Mouse (Mus musculus) heart, embryonic 11.5 days (tissue): ENCODE results near the gene Bnc2. TPM values are rescaled to one million over a fixed set of nuclear protein-coding genes. Genes with fewer than 3 reads are reported as not detected.

Experiments
- ATAC-seq: fragments of 200-750 bp; cut with Nextera tagmentation; replicated peaks from 2 replicates; pipeline ENCODE4 v1.8.0; 2017; ENCODE audit warnings: moderate library complexity; ENCODE audit not compliant: insufficient number of reproducible peaks, low FRiP score, low TSS enrichment
- H3K27ac ChIP-seq: fragments of 300-500 bp; sonication (generic); 2 replicates; pipeline ENCODE4 v1.5.1; 2014; ENCODE audit warnings: mild to moderate bottlenecking, low read depth, low read length
- H3K27me3 ChIP-seq: fragments of 300-500 bp; sonication (generic); 2 replicates; pipeline ENCODE4 v1.6.1; 2014; ENCODE audit warnings: mild to moderate bottlenecking, low read length, mixed read lengths; ENCODE audit not compliant: control insufficient read depth, insufficient read depth
- H3K36me3 ChIP-seq: fragments of 300-500 bp; sonication (generic); 2 replicates; pipeline ENCODE4 v1.6.1; 2014; ENCODE audit warnings: mild to moderate bottlenecking, low read length, moderate library complexity, mixed read lengths; ENCODE audit not compliant: control insufficient read depth, insufficient read depth
- H3K4me1 ChIP-seq: fragments of 300-500 bp; sonication (generic); 2 replicates; pipeline ENCODE4 v1.6.1; 2014; ENCODE audit warnings: low read length; ENCODE audit not compliant: control insufficient read depth, insufficient read depth
- H3K4me2 ChIP-seq: fragments of 300-500 bp; sonication (generic); 2 replicates; pipeline ENCODE4 v1.6.1; 2014; ENCODE audit warnings: mild to moderate bottlenecking, moderate library complexity
- H3K4me3 ChIP-seq: fragments of 300-500 bp; sonication (generic); 2 replicates; pipeline ENCODE4 v1.5.1; 2014; ENCODE audit warnings: low read depth, low read length
- H3K9ac ChIP-seq: fragments of 300-500 bp; sonication (generic); 2 replicates; pipeline ENCODE4 v1.6.1; 2014; ENCODE audit warnings: mild to moderate bottlenecking, low read depth, low read length, moderate library complexity
- H3K9me3 ChIP-seq: fragments of 300-500 bp; sonication (generic); replicated peaks from 2 replicates; pipeline ENCODE4 v1.6.1; 2016; ENCODE audit warnings: low read length; ENCODE audit not compliant: control insufficient read depth
- WGBS: fragments of 180-500 bp; shearing (Covaris S2); extraction: QIAGEN DNeasy Blood & Tissue Kit; methylation state at CpG from one replicate; pipeline ENCODE4 v1.1.7; 2014; ENCODE audit not compliant: insufficient replicate concordance; 5-methylcytosine and 5-hydroxymethylcytosine counted together
- polyA plus RNA-seq: library from polyadenylated mRNA; unstranded; fragments of >200 nt; fragmentation: Nextera tagmentation; extraction: Ambion mirVana; gene quantifications from 2 replicates; pipeline ENCODE4 v1.2.1, GENCODE M21; 2014

Bnc2 gene
- polyA plus RNA-seq, 1 experiment from 2014 or later = 2.9 TPM

DNA sequence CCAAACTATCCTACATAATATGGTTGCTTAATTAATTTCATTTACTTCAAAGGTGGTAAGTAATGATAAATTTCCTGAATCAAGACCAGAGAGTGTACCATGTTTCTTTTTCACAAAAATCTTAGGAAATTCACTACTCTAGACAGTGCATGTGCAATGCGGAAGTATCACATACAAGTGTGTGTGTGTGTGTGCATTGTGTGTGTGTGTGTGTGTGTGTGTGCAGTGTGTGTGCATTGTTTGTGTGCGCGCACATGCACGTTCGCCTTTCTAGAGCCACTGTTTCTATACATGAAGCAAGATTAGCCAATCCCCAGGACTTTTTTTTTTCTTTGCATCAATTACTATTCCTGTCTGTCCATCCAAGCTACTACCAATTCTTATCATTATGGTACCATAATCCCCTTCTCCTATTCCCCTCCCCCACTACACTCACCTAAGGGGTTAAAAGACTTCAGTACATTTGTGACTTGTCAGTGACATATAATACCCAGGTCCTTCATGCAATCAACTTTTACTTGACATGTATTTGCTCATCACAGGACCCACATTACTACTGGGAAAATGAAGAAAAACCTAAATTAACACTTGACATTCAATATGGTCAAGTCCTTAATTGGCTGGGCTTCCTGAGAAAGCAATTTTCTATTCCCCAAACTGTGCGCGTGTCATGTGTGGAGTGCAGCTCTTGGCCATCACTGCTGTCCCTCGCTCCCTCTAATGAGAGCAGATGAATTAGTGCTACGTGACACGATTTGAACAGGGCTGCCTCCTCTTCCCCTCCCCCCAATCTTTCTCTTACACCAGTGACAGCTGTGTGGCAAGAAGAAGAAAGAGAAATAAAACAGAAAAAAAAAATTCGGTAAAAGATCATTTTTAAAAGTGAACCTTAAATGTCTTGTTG is 145.9 kb downstream of the Bnc2 start:
- Histone ChIP-seq H3K27ac (no peak overlapping the region), H3K4me2 (no peak overlapping the region), H3K9me3 (no peaks in the 10 kb centered on the region), H3K4me1 (no peaks in the 10 kb centered on the region), H3K9ac (no peak overlapping the region), H3K27me3 (no peaks in the 10 kb centered on the region), H3K36me3 (no peaks in the 10 kb centered on the region), H3K4me3 (no peak overlapping the region)
- 84% methylated on average over 11 of the region's 11 CpGs for WGBS
- no peak for ATAC-seq

DNA sequence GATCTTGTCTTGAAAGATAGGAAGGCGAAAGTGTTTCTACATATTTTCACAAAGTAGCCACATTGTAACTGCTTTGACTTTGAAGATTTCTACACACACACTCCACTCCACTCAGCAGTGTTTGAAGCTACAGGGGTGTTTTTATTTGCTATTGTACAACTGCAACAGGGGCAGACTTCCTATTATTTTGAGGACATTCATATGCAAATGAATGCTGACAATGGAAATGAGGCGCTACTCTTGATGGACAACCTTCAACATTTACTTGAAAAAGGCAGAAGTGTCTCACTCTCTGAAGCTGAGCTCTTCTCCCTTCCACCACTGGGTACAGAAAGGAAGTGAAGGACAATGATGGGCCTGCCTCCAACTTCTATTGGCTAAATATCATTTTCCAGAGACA is 146.7 kb downstream of the Bnc2 start:
- no peak for ATAC-seq
- Histone ChIP-seq H3K27me3 (no peaks in the 10 kb centered on the region), H3K4me1 (no peaks in the 10 kb centered on the region), H3K9me3 (no peaks in the 10 kb centered on the region), H3K4me3 (no peak overlapping the region), H3K9ac (no peak overlapping the region), H3K27ac (no peak overlapping the region), H3K4me2 (no peak overlapping the region), H3K36me3 (no peaks in the 10 kb centered on the region)
- 70% methylated on average over 2 of the region's 2 CpGs for WGBS

DNA sequence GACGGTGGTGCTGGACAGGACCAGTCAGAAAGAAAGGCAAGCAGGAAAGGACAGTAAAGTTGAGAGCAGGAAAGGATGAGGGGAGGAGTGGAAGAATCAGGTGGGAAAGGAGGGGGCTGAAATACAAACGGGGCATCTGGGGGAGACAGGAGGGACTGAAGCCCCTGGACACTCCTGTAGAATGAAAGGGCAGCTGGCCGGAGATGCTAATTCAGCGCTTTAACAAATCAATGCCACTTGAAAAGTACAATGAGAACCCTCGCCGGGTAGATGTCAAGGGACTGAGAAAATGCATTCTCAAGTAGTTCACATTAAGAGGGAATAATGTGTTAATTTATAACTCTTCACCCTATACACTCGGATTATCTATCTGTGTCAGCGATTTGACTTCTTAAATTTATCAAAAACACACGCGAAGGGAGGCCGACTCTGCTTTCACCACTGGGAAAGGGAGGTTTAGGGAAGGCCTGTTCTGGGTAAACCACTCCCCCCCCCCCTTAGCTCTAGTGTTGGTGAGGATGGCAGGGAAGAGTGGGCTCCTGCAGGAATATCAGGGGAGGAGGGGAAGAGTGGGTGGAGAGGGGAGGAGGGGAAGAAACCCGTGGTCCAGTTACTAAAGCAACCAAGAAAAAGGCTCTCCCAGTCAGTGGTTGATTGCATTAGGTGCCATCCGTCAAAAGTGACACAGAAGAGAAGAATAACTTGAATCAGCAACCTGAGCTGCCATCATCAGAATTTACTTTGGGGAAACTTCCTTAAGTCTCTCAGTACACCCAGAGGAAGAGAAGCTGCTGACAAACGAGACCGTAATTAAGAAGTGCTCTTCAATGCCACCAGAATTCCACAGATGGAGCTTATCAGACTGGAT is 147.8 kb downstream of the Bnc2 start:
- no peak overlapping the region for H3K9ac ChIP-seq
- H3K9me3 ChIP-seq = no peaks in the 10 kb centered on the region
- ATAC-seq = no peak
- WGBS = 19% methylated on average over 15 of the region's 15 CpGs
- H3K4me1 ChIP-seq = 0 out of 2 replicates have a peak, but pooled peaks cover 2% of the 10 kb centered on the region
- no peaks in the 10 kb centered on the region for H3K36me3 ChIP-seq
- H3K4me3 ChIP-seq = no peak overlapping the region
- no peaks in the 10 kb centered on the region for H3K27me3 ChIP-seq
- no peak overlapping the region for H3K27ac ChIP-seq
- H3K4me2 ChIP-seq = no peak overlapping the region

DNA sequence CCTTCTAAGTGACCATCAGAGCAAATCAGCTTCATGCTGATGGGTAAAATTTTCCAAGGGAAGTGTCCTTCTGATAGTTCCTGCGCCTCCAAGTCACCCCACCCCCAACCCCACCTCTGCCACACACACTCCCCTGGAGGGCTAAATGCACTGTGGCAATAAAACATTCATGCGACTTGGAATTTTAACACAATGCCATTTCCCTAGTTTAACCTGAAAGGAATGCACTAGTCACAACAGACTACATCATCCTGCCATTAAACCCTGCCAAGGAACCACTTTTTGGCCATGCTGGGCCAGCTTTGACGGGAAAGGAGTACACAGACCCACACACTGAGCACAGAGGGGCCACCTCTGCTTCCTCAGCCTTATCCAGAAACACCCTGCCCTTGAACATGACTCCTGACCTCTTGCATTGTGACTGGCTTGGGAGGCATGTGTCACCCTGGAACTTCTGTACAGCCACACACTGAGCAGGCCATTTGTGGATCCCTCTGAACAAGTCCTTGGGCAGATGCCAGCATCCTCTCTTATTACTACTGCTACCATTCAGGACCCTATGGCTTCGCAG is 151.3 kb downstream of the Bnc2 start:
- Histone ChIP-seq H3K36me3 (no peaks in the 10 kb centered on the region), H3K9me3 (no peaks in the 10 kb centered on the region), H3K9ac (no peak overlapping the region), H3K27ac (0 out of 2 replicates have a peak overlapping the region, but pooled peaks have one; percentile 6), H3K4me2 (no peak overlapping the region), H3K4me1 (0 out of 2 replicates have a peak, but pooled peaks cover 2% of the 10 kb centered on the region), H3K4me3 (no peak overlapping the region), H3K27me3 (no peaks in the 10 kb centered on the region)
- ATAC-seq = no peak
- 40% methylated on average over 4 of the region's 4 CpGs for WGBS

DNA sequence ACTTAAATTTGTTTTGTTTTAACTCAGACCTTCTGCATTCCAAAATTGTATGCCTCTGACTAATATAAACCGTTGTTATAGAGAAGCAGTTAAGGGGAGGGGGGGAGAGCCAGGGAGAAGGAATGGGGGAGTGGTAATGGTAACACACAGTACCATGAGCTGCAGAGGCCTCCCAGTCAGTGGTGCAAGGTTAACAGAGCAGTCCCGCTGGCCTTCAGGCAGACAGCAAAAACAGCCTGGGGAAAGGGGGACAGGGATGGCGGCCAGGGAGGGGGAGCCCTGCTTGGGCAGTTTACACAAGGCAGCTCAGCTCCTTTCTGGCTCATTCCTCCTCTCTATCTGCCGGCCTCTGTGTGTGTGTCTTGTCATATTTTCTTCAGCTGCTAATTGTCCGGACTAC is 151.9 kb downstream of the Bnc2 start:
- no peaks in the 10 kb centered on the region for H3K36me3 ChIP-seq
- H3K9me3 ChIP-seq = no peaks in the 10 kb centered on the region
- 14% methylated on average over 5 of the region's 5 CpGs for WGBS
- 0 out of 2 replicates have a peak, but pooled peaks have one; percentile 52 for ATAC-seq
- no peak overlapping the region for H3K9ac ChIP-seq
- H3K4me3 ChIP-seq = no peak overlapping the region
- 0 out of 2 replicates have a peak, but pooled peaks cover 2% of the 10 kb centered on the region for H3K4me1 ChIP-seq
- H3K27me3 ChIP-seq = no peaks in the 10 kb centered on the region
- H3K27ac ChIP-seq = no peak overlapping the region
- no peak overlapping the region for H3K4me2 ChIP-seq

DNA sequence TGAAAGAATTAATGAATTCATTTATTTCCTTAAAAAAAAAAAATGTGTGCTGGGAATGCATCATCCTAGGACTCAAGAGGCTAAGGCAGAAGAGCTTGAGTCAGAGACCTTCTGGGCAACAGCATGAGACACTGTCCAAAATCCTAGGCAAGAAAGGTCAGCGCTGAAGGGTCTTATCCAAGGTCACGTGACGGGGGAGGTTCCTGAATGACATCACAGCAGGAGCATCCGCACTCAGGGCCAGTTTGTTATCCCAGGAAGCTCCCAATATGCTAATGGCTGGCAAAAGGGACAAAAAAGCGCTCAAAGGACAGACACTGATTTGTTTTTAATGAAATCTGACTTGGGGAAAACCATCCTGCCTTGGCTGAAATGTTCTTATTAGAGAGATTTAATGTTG is 153.5 kb downstream of the Bnc2 start:
- ATAC-seq = no peak
- Histone ChIP-seq H3K27ac (no peak overlapping the region), H3K36me3 (no peaks in the 10 kb centered on the region), H3K27me3 (no peaks in the 10 kb centered on the region), H3K4me1 (0 out of 2 replicates have a peak, but pooled peaks cover 2% of the 10 kb centered on the region), H3K4me3 (no peak overlapping the region), H3K4me2 (no peak overlapping the region), H3K9ac (no peak overlapping the region), H3K9me3 (no peaks in the 10 kb centered on the region)
- WGBS = 80% methylated on average over 5 of the region's 5 CpGs

DNA sequence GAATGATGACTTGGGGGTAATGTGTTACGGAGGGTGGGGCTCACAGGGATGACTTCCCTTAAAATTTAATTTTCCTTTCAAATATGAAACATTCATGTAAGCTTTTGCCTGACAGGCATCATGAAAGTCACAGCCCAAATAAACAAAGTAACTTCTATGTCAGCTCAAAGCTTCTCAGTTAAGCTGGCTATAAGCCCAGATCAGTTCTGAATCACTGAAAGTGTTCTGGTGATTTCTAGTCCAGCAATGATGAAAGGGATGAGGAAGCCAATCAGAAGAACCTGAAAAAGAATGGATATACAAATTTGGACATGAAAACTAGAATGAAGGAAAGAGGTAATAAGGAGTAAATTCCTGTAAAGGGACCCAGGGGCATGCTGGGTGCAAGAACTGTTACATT is 164.6 kb downstream of the Bnc2 start:
- no peaks in the 10 kb centered on the region for H3K36me3 ChIP-seq
- no peak for ATAC-seq
- WGBS = 80% methylated on average over 1 of the region's 1 CpGs

DNA sequence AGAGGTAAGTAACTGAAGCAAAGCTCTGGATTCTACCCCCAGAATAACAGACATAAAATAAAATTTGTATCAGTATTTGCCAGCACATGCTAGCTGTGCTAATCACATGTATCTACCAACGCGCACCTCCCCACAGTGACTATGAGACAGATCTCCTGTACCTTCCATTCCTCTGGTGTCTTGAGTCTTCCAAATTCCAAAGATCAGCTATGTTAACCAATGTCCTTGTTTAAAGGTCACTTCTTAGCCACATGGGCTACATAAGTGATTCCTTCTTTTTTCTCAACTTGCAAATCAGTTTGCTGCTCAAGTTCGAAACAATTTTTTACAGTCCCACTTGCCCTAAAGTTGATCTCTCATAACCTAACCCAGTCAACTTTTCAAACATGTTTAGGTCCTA is 167.5 kb downstream of the Bnc2 start:
- ATAC-seq = no peak
- no peaks in the 10 kb centered on the region for H3K4me1 ChIP-seq
- no peaks in the 10 kb centered on the region for H3K9me3 ChIP-seq
- no peaks in the 10 kb centered on the region for H3K36me3 ChIP-seq
- no peak overlapping the region for H3K27ac ChIP-seq
- no peaks in the 10 kb centered on the region for H3K27me3 ChIP-seq
- H3K4me3 ChIP-seq = no peak overlapping the region
- no peak overlapping the region for H3K9ac ChIP-seq
- H3K4me2 ChIP-seq = no peak overlapping the region
- WGBS = 81% methylated on average over 3 of the region's 3 CpGs

More for the DNA sequence above, 164.6 kb downstream of the Bnc2 start:
- Histone ChIP-seq H3K4me2 (no peak overlapping the region), H3K4me1 (no peaks in the 10 kb centered on the region), H3K4me3 (no peak overlapping the region), H3K27ac (no peak overlapping the region), H3K27me3 (no peaks in the 10 kb centered on the region), H3K9me3 (no peaks in the 10 kb centered on the region), H3K9ac (no peak overlapping the region)
